Mouse (Mus musculus) intestine, embryonic 15.5 days (tissue): Measurements from ENCODE around the gene Rpl36al. TPM values are rescaled to one million over a fixed set of nuclear protein-coding genes. Genes with fewer than 3 reads are reported as not detected.

Source experiments
- ATAC-seq: fragments of 200-750 bp; cut with Nextera tagmentation; 2 replicates; pipeline ENCODE4 v1.8.0; 2017; ENCODE audit warnings: moderate TSS enrichment, moderate library complexity
- H3K27ac ChIP-seq: fragments of 300-500 bp; sonication (generic); 2 replicates; pipeline ENCODE4 v1.5.1; 2015; ENCODE audit warnings: mild to moderate bottlenecking, inconsistent platforms
- H3K27me3 ChIP-seq: fragments of 300-500 bp; sonication (generic); replicated peaks from 2 replicates; pipeline ENCODE4 v1.6.1; 2015; ENCODE audit warnings: inconsistent platforms
- H3K36me3 ChIP-seq: fragments of 300-500 bp; sonication (generic); 2 replicates; pipeline ENCODE4 v1.6.1; 2015; ENCODE audit warnings: inconsistent platforms
- H3K4me1 ChIP-seq: fragments of 300-500 bp; sonication (generic); replicated peaks from 2 replicates; pipeline ENCODE4 v1.6.1; 2015; ENCODE audit warnings: inconsistent platforms
- H3K4me2 ChIP-seq: fragments of 300-500 bp; sonication (generic); replicated peaks from 2 replicates; pipeline ENCODE4 v1.6.1; 2015; ENCODE audit warnings: mild to moderate bottlenecking, inconsistent platforms
- H3K4me3 ChIP-seq: fragments of 300-500 bp; sonication (generic); replicated peaks from 2 replicates; pipeline ENCODE4 v1.5.1; 2015; ENCODE audit warnings: inconsistent platforms
- H3K9ac ChIP-seq: fragments of 300-500 bp; sonication (generic); 2 replicates; pipeline ENCODE4 v1.6.1; 2015; ENCODE audit warnings: inconsistent platforms
- H3K9me3 ChIP-seq: fragments of 300-500 bp; sonication (generic); 2 replicates; pipeline ENCODE4 v1.6.1; 2016; ENCODE audit warnings: inconsistent platforms
- WGBS: fragments of 180-500 bp; shearing (Covaris S2); methylation state at CpG from one replicate; pipeline ENCODE4 v1.1.7; 2015; 5-methylcytosine and 5-hydroxymethylcytosine counted together
- polyA plus RNA-seq: library from polyadenylated mRNA; unstranded; fragments of >200 nt; fragmentation: Nextera tagmentation; extraction: Ambion mirVana; gene quantifications from 2 replicates; pipeline ENCODE4 v1.2.1, GENCODE M21; 2015

Rpl36al gene
- polyA plus RNA-seq, 1 experiment from 2014 or later, result 763 TPM

DNA sequence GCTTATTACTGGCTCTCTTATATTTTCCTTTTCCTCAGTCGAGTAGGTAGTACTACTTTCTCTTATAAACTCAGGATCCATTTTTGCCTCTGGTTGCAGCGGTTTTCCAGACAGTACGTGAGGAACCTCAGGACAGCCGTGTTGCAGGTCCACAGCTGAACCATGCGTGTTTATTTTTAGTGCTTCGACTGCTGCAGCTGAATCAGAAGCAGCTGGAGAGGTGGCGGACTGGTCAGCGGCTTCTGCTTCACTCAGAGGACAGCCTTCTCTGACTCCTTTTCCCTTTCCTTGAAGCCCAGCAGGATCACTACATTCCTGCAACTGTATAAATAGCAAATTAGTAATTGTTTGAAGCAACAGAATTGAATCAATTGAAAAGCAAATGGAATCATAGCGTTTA is 6.2 kb upstream of the Rpl36al start:
- H3K4me2 ChIP-seq, result no peak overlapping the region
- 81% methylated on average over 9 of the region's 9 CpGs for WGBS
- no peaks in the 10 kb centered on the region for H3K27me3 ChIP-seq
- no peak for ATAC-seq
- no peaks in the 10 kb centered on the region for H3K9me3 ChIP-seq
- H3K36me3 ChIP-seq, result 0 out of 2 replicates have a peak, but pooled peaks cover 6% of the 10 kb centered on the region
- H3K27ac ChIP-seq, result no peak overlapping the region
- no peak overlapping the region for H3K4me3 ChIP-seq
- H3K4me1 ChIP-seq, result peaks cover 10% of the 10 kb centered on the region; the same call in 1 of the 2 replicates
- no peak overlapping the region for H3K9ac ChIP-seq

DNA sequence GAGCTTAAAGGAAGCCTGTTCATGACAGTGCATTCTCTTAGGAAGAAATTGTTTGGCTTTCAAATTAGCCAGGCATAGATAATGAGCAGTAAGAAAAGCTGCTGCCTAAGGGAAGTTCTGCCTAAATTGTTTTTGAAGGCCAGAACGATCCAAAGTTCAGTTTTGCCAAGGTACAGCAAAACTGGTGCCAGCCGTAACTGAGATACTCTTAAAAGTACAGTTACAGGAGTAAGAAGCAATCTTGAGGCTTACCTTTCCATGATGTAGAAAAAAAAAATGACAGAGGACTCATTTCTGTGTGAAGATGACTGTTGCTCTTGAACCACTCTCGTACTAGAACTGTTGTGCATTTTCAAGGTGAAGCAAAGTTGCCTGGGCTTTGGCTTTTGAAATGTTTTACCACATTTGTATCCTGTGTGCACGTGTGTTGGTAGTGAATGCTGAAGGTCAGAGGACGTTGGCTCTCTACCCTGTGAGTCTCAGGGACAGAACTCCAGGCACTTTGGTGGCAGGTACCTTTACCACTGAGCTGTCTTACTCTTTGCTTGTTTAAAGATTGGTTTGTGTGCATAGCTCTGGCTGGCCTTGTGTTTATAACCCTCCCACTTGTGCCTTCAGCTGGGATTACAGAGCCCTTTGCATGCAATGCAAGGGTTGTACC is 3.1 kb upstream of the Rpl36al start:
- H3K4me2 ChIP-seq, result peak overlapping the region; percentile 35; the same call in 1 of the 2 replicates
- peak overlapping the region; percentile 33 for H3K27ac ChIP-seq
- no peak overlapping the region for H3K9ac ChIP-seq

DNA sequence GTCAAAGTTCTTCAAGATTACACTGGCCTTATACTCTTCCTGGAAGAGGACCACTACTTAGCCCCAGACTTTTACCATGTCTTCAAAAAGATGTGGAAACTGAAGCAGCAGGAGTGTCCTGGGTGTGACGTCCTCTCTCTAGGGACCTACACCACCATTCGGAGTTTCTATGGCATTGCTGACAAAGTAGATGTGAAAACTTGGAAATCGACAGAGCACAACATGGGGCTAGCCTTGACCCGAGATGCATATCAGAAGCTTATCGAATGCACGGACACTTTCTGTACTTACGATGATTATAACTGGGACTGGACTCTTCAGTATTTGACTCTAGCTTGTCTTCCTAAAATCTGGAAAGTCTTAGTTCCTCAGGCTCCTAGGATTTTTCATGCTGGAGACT is 1.5 kb upstream of the Rpl36al start:
- Histone ChIP-seq H3K9ac (peak overlapping the region; percentile 92), H3K4me1 (peaks cover 10% of the 10 kb centered on the region; the same call in 1 of the 2 replicates), H3K9me3 (no peaks in the 10 kb centered on the region), H3K4me2 (peak overlapping the region; percentile 90), H3K4me3 (peak overlapping the region; percentile 82), H3K36me3 (0 out of 2 replicates have a peak, but pooled peaks cover 4% of the 10 kb centered on the region), H3K27ac (no peak overlapping the region), H3K27me3 (no peaks in the 10 kb centered on the region)
- WGBS, result 70% methylated on average over 7 of the region's 7 CpGs
- no peak for ATAC-seq

More for the DNA sequence above, 3.1 kb upstream of the Rpl36al start:
- peaks cover 10% of the 10 kb centered on the region; the same call in 1 of the 2 replicates for H3K4me1 ChIP-seq
- ATAC-seq, result no peak
- no peaks in the 10 kb centered on the region for H3K9me3 ChIP-seq
- WGBS, result 61% methylated on average over 5 of the region's 5 CpGs
- H3K27me3 ChIP-seq, result no peaks in the 10 kb centered on the region
- H3K4me3 ChIP-seq, result 0 out of 2 replicates have a peak overlapping the region, but pooled peaks have one; percentile 2
- H3K36me3 ChIP-seq, result 0 out of 2 replicates have a peak, but pooled peaks cover 6% of the 10 kb centered on the region

DNA sequence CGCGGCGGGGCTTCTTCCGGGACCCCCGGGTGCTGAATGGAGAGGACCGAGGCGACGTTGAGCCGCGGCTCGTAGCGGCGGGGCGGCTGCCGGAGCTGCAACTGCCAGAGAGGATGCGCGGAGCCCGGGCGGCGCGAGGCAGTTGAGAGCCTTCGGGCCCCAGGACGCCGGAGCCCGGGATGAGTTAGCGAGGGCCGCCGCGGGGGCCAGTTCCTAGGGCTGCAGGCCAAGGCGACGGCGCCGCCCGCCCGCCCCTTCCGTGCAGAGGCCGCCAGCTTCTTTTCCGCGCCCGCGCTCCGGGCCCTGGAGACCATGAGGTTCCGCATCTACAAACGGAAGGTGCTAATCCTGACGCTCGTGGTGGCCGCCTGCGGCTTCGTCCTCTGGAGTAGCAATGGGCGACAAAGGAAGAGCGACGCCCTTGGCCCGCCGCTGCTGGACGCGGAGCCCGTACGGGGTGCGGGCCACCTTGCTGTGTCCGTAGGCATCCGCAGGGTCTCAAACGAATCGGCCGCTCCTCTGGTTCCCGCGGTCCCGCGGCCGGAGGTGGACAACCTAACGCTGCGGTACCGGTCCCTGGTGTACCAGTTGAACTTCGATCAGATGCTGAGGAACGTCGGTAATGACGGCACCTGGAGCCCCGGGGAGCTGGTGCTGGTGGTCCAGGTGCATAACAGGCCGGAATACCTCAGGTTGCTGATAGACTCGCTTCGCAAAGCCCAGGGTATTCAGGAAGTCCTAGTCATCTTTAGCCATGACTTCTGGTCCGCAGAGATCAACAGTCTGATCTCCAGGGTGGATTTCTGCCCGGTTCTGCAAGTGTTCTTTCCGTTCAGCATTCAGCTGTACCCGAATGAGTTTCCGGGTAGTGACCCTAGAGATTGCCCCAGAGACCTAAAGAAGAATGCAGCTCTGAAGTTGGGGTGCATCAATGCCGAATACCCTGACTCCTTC is 736 bp upstream of the Rpl36al start:
- Histone ChIP-seq H3K4me3 (peak overlapping the region; percentile 82), H3K27me3 (no peaks in the 10 kb centered on the region), H3K4me2 (peak overlapping the region; percentile 90), H3K9ac (peak overlapping the region; percentile 92), H3K27ac (peak overlapping the region; percentile 88), H3K36me3 (no peaks in the 10 kb centered on the region), H3K4me1 (peaks cover 10% of the 10 kb centered on the region; the same call in 1 of the 2 replicates), H3K9me3 (no peaks in the 10 kb centered on the region)
- WGBS, result 2% methylated on average over 86 of the region's 86 CpGs
- ATAC-seq, result peak; percentile 71

DNA sequence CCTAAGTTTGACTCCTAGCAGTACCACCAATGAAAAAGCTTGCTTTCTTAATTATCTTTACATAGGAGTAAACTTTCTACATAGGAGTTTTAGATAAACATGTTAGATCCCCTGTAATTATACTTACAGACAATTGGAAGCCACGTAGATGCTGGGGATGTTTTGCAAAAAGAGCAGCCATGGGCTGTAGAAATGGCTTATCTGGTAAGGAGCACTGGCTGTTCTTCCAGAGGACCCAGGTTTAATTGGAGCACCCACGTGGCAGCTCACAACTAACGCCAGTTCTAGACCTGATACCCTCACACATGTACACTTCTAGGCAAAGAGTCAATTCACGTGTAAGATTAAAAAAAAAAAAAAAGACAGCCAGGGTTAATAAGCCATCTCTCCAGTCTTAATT is 2.1 kb downstream of the Rpl36al start:
- H3K9ac ChIP-seq, result no peak overlapping the region
- 92% methylated on average over 4 of the region's 4 CpGs for WGBS
- no peaks in the 10 kb centered on the region for H3K36me3 ChIP-seq
- no peak for ATAC-seq
- no peaks in the 10 kb centered on the region for H3K27me3 ChIP-seq
- H3K9me3 ChIP-seq, result no peaks in the 10 kb centered on the region
- no peak overlapping the region for H3K4me2 ChIP-seq
- peaks cover 3% of the 10 kb centered on the region; the same call in 1 of the 2 replicates for H3K4me1 ChIP-seq
- no peak overlapping the region for H3K27ac ChIP-seq
- H3K4me3 ChIP-seq, result no peak overlapping the region

DNA sequence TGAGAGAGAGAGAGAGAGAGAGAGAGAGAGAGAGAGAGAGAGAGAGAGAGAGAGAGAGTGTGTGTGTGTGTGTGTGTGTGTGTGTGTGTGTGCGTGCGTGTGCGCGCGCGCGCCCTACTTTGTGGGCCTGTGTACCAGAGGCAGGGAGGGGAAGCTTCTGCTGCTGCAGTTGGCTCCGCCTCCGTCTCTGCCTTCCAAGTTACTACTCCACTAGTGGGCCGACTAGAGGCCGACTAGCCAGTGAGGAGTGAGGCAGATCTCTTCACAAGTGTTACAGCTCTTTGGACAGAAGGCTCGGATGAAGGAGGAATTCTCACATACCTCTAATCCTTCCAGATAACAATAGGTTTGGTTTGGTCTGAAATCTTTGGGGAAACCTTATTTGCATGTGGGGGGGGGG is 4.5 kb downstream of the Rpl36al start:
- Histone ChIP-seq H3K27ac (no peak overlapping the region), H3K27me3 (no peaks in the 10 kb centered on the region), H3K36me3 (no peaks in the 10 kb centered on the region), H3K4me1 (no peaks in the 10 kb centered on the region), H3K4me3 (no peak overlapping the region), H3K9me3 (no peaks in the 10 kb centered on the region), H3K4me2 (no peak overlapping the region), H3K9ac (no peak overlapping the region)
- WGBS, result 74% methylated on average over 12 of the region's 12 CpGs
- ATAC-seq, result no peak

DNA sequence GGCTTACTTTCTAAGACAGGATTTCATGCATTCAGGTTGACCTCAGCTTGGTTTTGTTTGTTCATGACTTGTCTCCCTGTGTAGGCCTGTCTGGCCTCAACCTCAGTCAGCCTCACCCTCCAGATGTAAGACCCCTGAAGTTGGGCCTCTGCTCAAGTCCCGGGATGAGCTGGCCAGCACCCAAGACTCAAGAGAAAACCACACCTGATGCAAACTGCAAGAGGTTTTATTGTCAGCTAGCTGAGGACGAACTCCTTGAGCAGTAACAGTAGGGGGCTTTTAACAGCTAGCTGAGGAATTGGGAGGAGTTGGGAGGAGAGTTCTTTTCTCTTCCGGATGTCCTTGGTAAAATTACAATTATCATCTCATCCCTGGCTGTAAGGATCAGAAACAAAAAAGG is 6.4 kb downstream of the Rpl36al start:
- H3K9me3 ChIP-seq, result no peaks in the 10 kb centered on the region
- H3K4me1 ChIP-seq, result no peaks in the 10 kb centered on the region
- H3K4me3 ChIP-seq, result no peak overlapping the region
- no peak for ATAC-seq
- no peaks in the 10 kb centered on the region for H3K27me3 ChIP-seq
- WGBS, result 79% methylated on average over 3 of the region's 3 CpGs
- H3K4me2 ChIP-seq, result no peak overlapping the region
- no peak overlapping the region for H3K9ac ChIP-seq
- H3K27ac ChIP-seq, result no peak overlapping the region
- H3K36me3 ChIP-seq, result 0 out of 2 replicates have a peak, but pooled peaks cover 3% of the 10 kb centered on the region

DNA sequence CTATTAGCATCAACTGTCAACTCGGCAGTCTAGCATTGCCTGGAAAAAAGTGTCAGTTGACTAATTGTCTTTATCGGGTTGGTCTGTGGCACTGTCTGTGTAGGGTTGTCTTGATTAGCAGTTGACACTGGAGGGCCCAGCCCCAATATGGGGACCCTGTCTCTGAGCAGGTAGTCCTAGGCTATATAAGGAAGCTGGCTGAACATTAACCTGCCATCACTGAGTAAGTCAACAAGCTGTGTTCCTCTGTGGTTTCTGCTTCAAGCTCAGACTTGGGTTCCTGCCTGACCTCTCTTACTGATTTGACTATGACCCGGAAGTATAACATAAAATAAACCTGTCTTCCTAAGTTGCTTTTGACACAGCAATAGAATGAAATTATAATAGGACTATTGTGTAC is 7.9 kb downstream of the Rpl36al start:
- H3K9me3 ChIP-seq, result no peaks in the 10 kb centered on the region
- 69% methylated on average over 3 of the region's 3 CpGs for WGBS
- H3K27me3 ChIP-seq, result no peaks in the 10 kb centered on the region
- no peak overlapping the region for H3K9ac ChIP-seq
- no peaks in the 10 kb centered on the region for H3K4me1 ChIP-seq
- H3K27ac ChIP-seq, result no peak overlapping the region
- ATAC-seq, result peak; percentile 74
- no peak overlapping the region for H3K4me2 ChIP-seq
- H3K36me3 ChIP-seq, result 0 out of 2 replicates have a peak, but pooled peaks cover 3% of the 10 kb centered on the region
- H3K4me3 ChIP-seq, result no peak overlapping the region

DNA sequence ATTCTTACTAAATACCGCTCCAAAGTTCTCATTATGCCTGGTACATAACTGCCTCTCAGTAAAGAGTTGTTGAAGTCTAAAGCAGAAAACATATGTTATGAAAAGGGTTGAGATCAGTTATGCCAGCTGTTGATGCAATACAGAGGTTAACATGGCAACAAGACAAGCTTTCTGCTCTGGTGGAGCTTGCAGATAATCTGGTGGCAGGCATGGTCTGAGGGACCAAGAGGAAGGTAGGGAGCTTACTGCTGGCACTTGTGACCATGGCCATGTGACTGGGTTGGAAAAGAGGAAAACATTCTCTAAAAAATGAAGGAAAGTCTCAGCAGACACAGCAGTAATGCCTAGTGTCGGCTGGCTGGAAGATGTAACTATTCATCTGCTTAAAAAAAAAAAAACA is 12.6 kb downstream of the Rpl36al start:
- H3K36me3 ChIP-seq, result 0 out of 2 replicates have a peak, but pooled peaks cover 3% of the 10 kb centered on the region
- 92% methylated on average over 2 of the region's 2 CpGs for WGBS
- no peak overlapping the region for H3K27ac ChIP-seq
- H3K4me3 ChIP-seq, result no peak overlapping the region
- no peaks in the 10 kb centered on the region for H3K9me3 ChIP-seq
- H3K4me2 ChIP-seq, result no peak overlapping the region
- H3K4me1 ChIP-seq, result 0 out of 2 replicates have a peak, but pooled peaks cover 6% of the 10 kb centered on the region
- H3K9ac ChIP-seq, result no peak overlapping the region
- no peak for ATAC-seq
- no peaks in the 10 kb centered on the region for H3K27me3 ChIP-seq

DNA sequence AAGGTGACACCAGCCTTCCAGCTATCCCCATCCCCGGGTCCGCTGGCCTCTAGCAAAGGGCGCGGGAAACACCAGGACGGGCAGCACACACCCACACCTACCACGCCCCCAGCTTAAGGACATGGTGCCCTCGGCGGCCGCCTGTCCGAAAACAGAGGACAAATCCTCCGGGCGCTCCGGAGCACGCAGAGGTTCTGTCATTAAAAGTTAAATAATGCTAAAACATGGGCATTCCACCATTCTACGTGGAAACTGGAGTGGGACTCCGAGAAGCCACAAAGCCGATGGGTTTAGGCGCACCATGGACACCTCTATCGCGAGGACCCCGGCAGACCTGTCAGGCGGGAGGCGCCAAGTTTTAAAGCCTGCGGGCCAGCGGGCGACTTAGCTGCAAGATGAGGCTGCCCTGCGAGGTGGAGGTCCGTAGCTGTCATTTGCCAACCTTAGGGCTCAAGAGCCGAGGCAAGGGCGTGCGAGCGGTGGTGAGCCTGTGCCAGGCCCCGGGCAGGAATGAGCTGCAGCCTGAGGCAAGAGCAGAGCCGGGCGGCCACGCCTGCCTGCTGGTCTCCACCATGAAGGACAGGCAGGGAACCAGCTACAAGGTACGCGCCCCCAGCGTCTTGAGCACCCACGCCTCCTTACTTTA is 15.3 kb downstream of the Rpl36al start, which contains the start of gene Lrr1:
TSS of gene Lrr1 (plus strand) at position 354 of the 646 bp plus-strand sequence.
- no peaks in the 10 kb centered on the region for H3K27me3 ChIP-seq
- WGBS, result under 1% methylated on average over 40 of the region's 40 CpGs
- H3K9ac ChIP-seq, result peak within 1 kb of the TSS; percentile 60
- H3K4me1 ChIP-seq, result peaks cover 6% of the 10 kb centered on the region; the same call in 1 of the 2 replicates
- 0 out of 2 replicates have a peak, but pooled peaks cover 3% of the 10 kb centered on the region for H3K36me3 ChIP-seq
- peak within 1 kb of the TSS; percentile 77 for H3K4me2 ChIP-seq
- H3K27ac ChIP-seq, result peak within 1 kb of the TSS; percentile 61; the same call in 1 of the 2 replicates
- H3K9me3 ChIP-seq, result no peaks in the 10 kb centered on the region
- H3K4me3 ChIP-seq, result peak within 1 kb of the TSS; percentile 76
- peak; percentile 94 for ATAC-seq

DNA sequence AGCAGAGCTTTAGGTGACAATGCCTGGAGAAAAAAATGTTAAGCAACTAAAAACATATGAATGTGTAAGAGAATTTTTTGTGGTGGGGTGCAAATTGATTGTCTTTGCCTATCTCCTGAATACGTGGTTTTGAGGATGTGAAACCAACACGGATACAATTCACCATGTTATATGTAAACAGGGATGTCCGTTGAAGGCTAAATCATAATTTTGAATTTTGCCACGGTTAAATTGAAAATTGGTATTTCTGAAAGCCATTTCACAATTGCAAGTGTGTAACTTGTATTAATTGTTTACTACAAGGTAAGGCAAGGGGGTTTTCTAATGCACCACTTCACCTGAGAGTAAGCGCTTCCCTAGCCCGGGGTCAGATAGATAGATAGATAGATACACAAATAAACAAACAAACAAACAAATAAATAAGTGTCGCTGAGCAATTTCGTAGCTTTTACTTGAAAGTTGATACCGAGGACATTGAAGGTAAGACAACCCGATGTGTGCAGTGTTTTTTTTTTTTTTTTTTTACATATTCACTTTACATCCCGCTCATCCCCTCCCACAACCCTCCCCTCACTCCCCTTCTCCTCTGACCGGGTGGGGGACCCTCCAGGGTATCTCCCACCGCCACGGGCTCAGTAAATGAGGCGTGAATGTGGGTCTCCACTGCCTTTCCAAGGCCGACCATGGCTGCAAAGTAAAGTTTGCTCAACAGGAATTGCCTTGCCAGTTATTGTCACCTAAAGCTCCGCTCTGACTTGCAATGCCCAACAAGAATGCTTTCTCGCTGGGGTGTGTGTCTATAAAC is 16.0 kb downstream of the Rpl36al start:
- 6% methylated on average over 18 of the region's 18 CpGs for WGBS
- Histone ChIP-seq H3K27ac (0 out of 2 replicates have a peak overlapping the region, but pooled peaks have one; percentile 61), H3K4me3 (peak overlapping the region; percentile 76), H3K4me1 (peaks cover 6% of the 10 kb centered on the region; the same call in 1 of the 2 replicates), H3K4me2 (peak overlapping the region; percentile 77), H3K9ac (peak overlapping the region; percentile 60), H3K27me3 (no peaks in the 10 kb centered on the region), H3K9me3 (no peaks in the 10 kb centered on the region), H3K36me3 (no peaks in the 10 kb centered on the region)
- ATAC-seq, result peak; percentile 40
